Mouse (Mus musculus) spleen, adult 10 weeks (tissue): ENCODE measurements around the gene Ccdc154. TPM values are rescaled to one million over a fixed set of nuclear protein-coding genes. Genes with fewer than 3 reads are reported as not detected.

Experiments used
- polyA plus RNA-seq: library from polyadenylated mRNA; stranded (reverse); fragments of 350-450 nt; fragmentation: Illumina TruSeq; extraction: RNeasy Lipid Tissue Mini Kit (QIAGEN cat#74804); gene quantifications from one replicate; pipeline ENCODE4 v1.2.3, GENCODE M21; 2015; ENCODE audit warnings: low replicate concordance; ENCODE audit not compliant: insufficient read depth

The Ccdc154 gene
- not detected for polyA plus RNA-seq

GRCm38 (mm10) chr17:25162161-25162560 lies at the start of gene Ccdc154:
TSS of gene Ccdc154 (plus strand) at chr17:25162461.

GRCm38 (mm10) chr17:25115664-25116432 lies 46.4 kb upstream of the Ccdc154 start, which contains the start of gene Telo2:
TSS of gene Telo2 (minus strand) at chr17:25115967.

GRCm38 (mm10) chr17:25120406-25120805 lies 41.9 kb upstream of the Ccdc154 start, which contains the start of gene Ptx4:
TSS of gene Ptx4 (plus strand) at chr17:25120760.

GRCm38 (mm10) chr17:25133275-25133698 lies 29.0 kb upstream of the Ccdc154 start, which contains the start of gene Clcn7:
TSS of gene Clcn7 (plus strand) at chr17:25133391.

GRCm38 (mm10) chr17:25175411-25175810 lies 13.2 kb downstream of the Ccdc154 start, which contains the start of gene Gm38655:
TSS of gene Gm38655 (minus strand) at chr17:25175471.

GRCm38 (mm10) chr17:25184129-25184691 lies 21.9 kb downstream of the Ccdc154 start, which contains the start of gene BC003965:
TSS of gene BC003965 (plus strand) at chr17:25184554.

GRCm38 (mm10) chr17:25188150-25189031 lies 26.1 kb downstream of the Ccdc154 start, which contains the start of gene Unkl:
TSS of gene Unkl (plus strand) at chr17:25188397.

Other genes with a start within 250 kb of the Ccdc154 start
- 68.1 TPM for gene Mapk8ip3, start 225.5 kb upstream of the Ccdc154 start, polyA plus RNA-seq
- gene Jpt2, start 201.8 kb upstream of the Ccdc154 start, polyA plus RNA-seq: 50.0 TPM
- 25.7 TPM for gene Cramp1l, start 146.7 kb upstream of the Ccdc154 start, polyA plus RNA-seq
- gene Ift140, start 146.4 kb upstream of the Ccdc154 start, polyA plus RNA-seq: 42.9 TPM
- 19.4 TPM for gene Tmem204, start 78.9 kb upstream of the Ccdc154 start, polyA plus RNA-seq
- gene Telo2, start 46.5 kb upstream of the Ccdc154 start, polyA plus RNA-seq: 20.8 TPM
- not detected for gene Ptx4, start 41.7 kb upstream of the Ccdc154 start, polyA plus RNA-seq
- gene Clcn7, start 29.1 kb upstream of the Ccdc154 start, polyA plus RNA-seq: 21.3 TPM
- not detected for gene Gm38655, start 13.0 kb downstream of the Ccdc154 start, polyA plus RNA-seq
- 15.8 TPM for gene BC003965, start 22.1 kb downstream of the Ccdc154 start, polyA plus RNA-seq
- gene Unkl, start 25.9 kb downstream of the Ccdc154 start, polyA plus RNA-seq: 23.8 TPM
- 26.3 TPM for gene Gnptg, start 77.7 kb downstream of the Ccdc154 start, polyA plus RNA-seq
- gene Tsr3, start 77.7 kb downstream of the Ccdc154 start, polyA plus RNA-seq: 13.5 TPM
- 4.9 TPM for gene Baiap3, start 93.9 kb downstream of the Ccdc154 start, polyA plus RNA-seq
- 482 TPM for gene Ube2i, start 112.2 kb downstream of the Ccdc154 start, polyA plus RNA-seq
- gene Prss34, start 135.9 kb downstream of the Ccdc154 start, polyA plus RNA-seq: 0.19 TPM
- gene Prss28, start 146.2 kb downstream of the Ccdc154 start, polyA plus RNA-seq: not detected
- not detected for gene Prss29, start 156.2 kb downstream of the Ccdc154 start, polyA plus RNA-seq
- not detected for gene Tpsab1, start 183.1 kb downstream of the Ccdc154 start, polyA plus RNA-seq
- 0.61 TPM for gene Tpsb2, start 203.8 kb downstream of the Ccdc154 start, polyA plus RNA-seq
- not detected for gene Tpsg1, start 206.8 kb downstream of the Ccdc154 start, polyA plus RNA-seq